Mouse (Mus musculus): ENCODE data around the gene Sema4f. TPM values are rescaled to one million over a fixed set of nuclear protein-coding genes. Genes with fewer than 3 reads are reported as not detected.

Sema4f gene
- polyA plus RNA-seq, 1 experiment, result 1.2 TPM

DNA sequence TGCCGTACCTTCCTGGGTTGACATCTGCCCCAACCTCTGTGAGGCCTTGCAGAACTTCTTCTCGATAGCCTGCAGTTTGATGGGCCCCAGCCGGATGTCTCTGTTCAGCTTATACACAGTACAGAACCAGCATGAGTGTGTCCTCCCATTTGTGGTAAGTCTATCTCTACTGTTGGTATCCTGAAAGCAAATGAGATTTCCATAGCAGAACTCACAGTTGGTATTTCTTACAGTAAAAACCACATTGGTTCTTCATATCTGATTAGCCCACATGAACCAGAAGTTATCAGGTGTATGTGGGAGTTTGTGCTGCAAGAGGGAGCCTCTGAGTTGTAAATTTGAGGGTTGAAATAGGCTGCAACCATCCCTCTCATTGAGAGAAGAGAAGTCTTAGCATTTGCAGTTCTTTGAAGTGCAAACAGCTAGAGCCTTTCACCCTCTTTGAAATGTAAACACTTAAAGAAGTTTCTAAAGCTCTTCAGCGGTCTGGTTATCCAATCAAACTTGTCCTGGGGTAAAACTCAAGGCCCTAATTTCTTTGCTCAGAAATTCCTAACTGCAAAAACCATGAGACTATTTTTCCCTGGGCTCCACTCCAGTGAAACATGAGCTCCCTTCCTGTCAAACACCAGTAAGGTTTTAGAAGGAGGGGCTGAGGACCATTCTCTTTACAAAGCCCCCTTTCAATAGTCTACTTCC is 17.1 kb upstream of the Sema4f start:
- H3K4me1 ChIP-seq (ENCODE audit: control insufficient read depth, insufficient read depth, low read length), result no peaks in the 10 kb centered on the region
- H3K27me3 ChIP-seq (ENCODE audit: control insufficient read depth, insufficient read depth, low read length, poor library complexity, severe bottlenecking), result no peaks in the 10 kb centered on the region
- TF ChIP-seq POLR2A (IDR thresholded peaks at IDR 0.05; ENCODE audit: insufficient read depth, low read length) (no peak), EP300 (IDR thresholded peaks at IDR 0.05; ENCODE audit: insufficient read depth, low read depth, low read length) (no peak), CTCF (IDR thresholded peaks at IDR 0.05; ENCODE audit: low read depth, low read length) (no peak)
- no peak overlapping the region for H3K27ac ChIP-seq (ENCODE audit: insufficient read depth, low read length)
- H3K4me3 ChIP-seq (ENCODE audit: low read depth, low read length), result no peak overlapping the region
- no peaks in the 10 kb centered on the region for H3K9me3 ChIP-seq (replicated peaks; ENCODE audit: control insufficient read depth, insufficient read depth, low read length, poor library complexity, severe bottlenecking)
- no peak overlapping the region for H3K9ac ChIP-seq (ENCODE audit: low read depth, poor library complexity, severe bottlenecking)
- no peaks in the 10 kb centered on the region for H3K36me3 ChIP-seq (ENCODE audit: control insufficient read depth, insufficient read depth, low read length, poor library complexity, severe bottlenecking)

- H3K27ac ChIP-seq (ENCODE audit: insufficient read depth, low read length), result no peak within 1 kb of the TSS
- H3K9ac ChIP-seq (ENCODE audit: low read depth, poor library complexity, severe bottlenecking), result no peak within 1 kb of the TSS
- no peaks in the 10 kb centered on the region for H3K9me3 ChIP-seq (replicated peaks; ENCODE audit: control insufficient read depth, insufficient read depth, low read length, poor library complexity, severe bottlenecking)
- peak within 1 kb of the TSS; percentile 12 for H3K4me3 ChIP-seq (ENCODE audit: low read depth, low read length)
- TF ChIP-seq POLR2A (IDR thresholded peaks at IDR 0.05; ENCODE audit: insufficient read depth, low read length), result no peak
- TF ChIP-seq EP300 (IDR thresholded peaks at IDR 0.05; ENCODE audit: insufficient read depth, low read depth, low read length), result no peak
- no peak for TF ChIP-seq CTCF (IDR thresholded peaks at IDR 0.05; ENCODE audit: low read depth, low read length)
- H3K27me3 ChIP-seq (ENCODE audit: control insufficient read depth, insufficient read depth, low read length, poor library complexity, severe bottlenecking), result no peaks in the 10 kb centered on the region
- H3K4me1 ChIP-seq (ENCODE audit: control insufficient read depth, insufficient read depth, low read length), result no peaks in the 10 kb centered on the region
- H3K36me3 ChIP-seq (ENCODE audit: control insufficient read depth, insufficient read depth, low read length, poor library complexity, severe bottlenecking), result no peaks in the 10 kb centered on the region
These were observed 7.1 kb upstream of the Sema4f start, which contains the start of gene M1ap for GRCm38 (mm10) chr6:82946651-82947050. Gene M1ap (plus strand): TSS chr6:82946902.

GRCm38 (mm10) chr6:82945750-82946149 is 6.2 kb upstream of the Sema4f start:
- Histone ChIP-seq H3K9ac (ENCODE audit: low read depth, poor library complexity, severe bottlenecking) (no peak overlapping the region), H3K4me3 (ENCODE audit: low read depth, low read length) (no peak overlapping the region), H3K36me3 (ENCODE audit: control insufficient read depth, insufficient read depth, low read length, poor library complexity, severe bottlenecking) (no peaks in the 10 kb centered on the region), H3K9me3 (replicated peaks; ENCODE audit: control insufficient read depth, insufficient read depth, low read length, poor library complexity, severe bottlenecking) (no peaks in the 10 kb centered on the region), H3K4me1 (ENCODE audit: control insufficient read depth, insufficient read depth, low read length) (no peaks in the 10 kb centered on the region), H3K27ac (ENCODE audit: insufficient read depth, low read length) (no peak overlapping the region), H3K27me3 (ENCODE audit: control insufficient read depth, insufficient read depth, low read length, poor library complexity, severe bottlenecking) (no peaks in the 10 kb centered on the region)
- no peak for TF ChIP-seq EP300 (IDR thresholded peaks at IDR 0.05; ENCODE audit: insufficient read depth, low read depth, low read length)
- TF ChIP-seq CTCF (IDR thresholded peaks at IDR 0.05; ENCODE audit: low read depth, low read length), result peak; percentile 94

- no peaks in the 10 kb centered on the region for H3K4me1 ChIP-seq (ENCODE audit: control insufficient read depth, insufficient read depth, low read length)
- no peak overlapping the region for H3K27ac ChIP-seq (ENCODE audit: insufficient read depth, low read length)
- no peaks in the 10 kb centered on the region for H3K9me3 ChIP-seq (replicated peaks; ENCODE audit: control insufficient read depth, insufficient read depth, low read length, poor library complexity, severe bottlenecking)
- TF ChIP-seq EP300 (IDR thresholded peaks at IDR 0.05; ENCODE audit: insufficient read depth, low read depth, low read length) (no peak), CTCF (IDR thresholded peaks at IDR 0.05; ENCODE audit: low read depth, low read length) (no peak), POLR2A (IDR thresholded peaks at IDR 0.05; ENCODE audit: insufficient read depth, low read length) (no peak)
- H3K9ac ChIP-seq (ENCODE audit: low read depth, poor library complexity, severe bottlenecking), result no peak overlapping the region
- H3K27me3 ChIP-seq (ENCODE audit: control insufficient read depth, insufficient read depth, low read length, poor library complexity, severe bottlenecking), result no peaks in the 10 kb centered on the region; the same call in 1 of the 2 replicates
- H3K36me3 ChIP-seq (ENCODE audit: control insufficient read depth, insufficient read depth, low read length, poor library complexity, severe bottlenecking), result no peaks in the 10 kb centered on the region
- no peak overlapping the region for H3K4me3 ChIP-seq (ENCODE audit: low read depth, low read length)
These were observed 1.2 kb upstream of the Sema4f start for GRCm38 (mm10) chr6:82940765-82941164.

- Histone ChIP-seq H3K4me1 (ENCODE audit: control insufficient read depth, insufficient read depth, low read length) (no peaks in the 10 kb centered on the region), H3K27ac (ENCODE audit: insufficient read depth, low read length) (no peak overlapping the region), H3K4me3 (ENCODE audit: low read depth, low read length) (no peak overlapping the region), H3K9ac (ENCODE audit: low read depth, poor library complexity, severe bottlenecking) (no peak overlapping the region), H3K27me3 (ENCODE audit: control insufficient read depth, insufficient read depth, low read length, poor library complexity, severe bottlenecking) (no peaks in the 10 kb centered on the region; the same call in 1 of the 2 replicates), H3K9me3 (replicated peaks; ENCODE audit: control insufficient read depth, insufficient read depth, low read length, poor library complexity, severe bottlenecking) (no peaks in the 10 kb centered on the region), H3K36me3 (ENCODE audit: control insufficient read depth, insufficient read depth, low read length, poor library complexity, severe bottlenecking) (no peaks in the 10 kb centered on the region)
- TF ChIP-seq CTCF (IDR thresholded peaks at IDR 0.05; ENCODE audit: low read depth, low read length), result no peak
These were observed 4.8 kb downstream of the Sema4f start for GRCm38 (mm10) chr6:82934616-82935230.

DNA sequence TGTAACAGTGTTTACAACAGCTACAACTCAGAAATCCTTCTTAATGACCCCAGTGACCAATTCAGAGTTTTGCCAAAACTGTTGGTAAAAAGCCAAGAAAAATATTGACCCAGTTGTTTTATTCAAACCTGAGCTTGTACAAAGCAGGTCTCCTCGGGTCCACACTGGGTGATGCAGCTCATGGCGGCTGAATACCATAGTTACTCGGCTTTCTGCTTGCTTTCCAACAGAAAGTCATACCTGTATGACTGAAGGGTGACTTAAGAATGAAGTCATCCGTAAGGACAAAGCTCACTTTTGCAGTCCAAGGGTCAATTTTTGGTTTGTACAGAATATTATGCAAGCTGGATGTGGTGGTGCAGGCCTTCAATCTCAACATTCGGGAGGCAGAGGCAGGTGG is 12.0 kb downstream of the Sema4f start:
- no peak overlapping the region for H3K9ac ChIP-seq (ENCODE audit: low read depth, poor library complexity, severe bottlenecking)
- H3K9me3 ChIP-seq (replicated peaks; ENCODE audit: control insufficient read depth, insufficient read depth, low read length, poor library complexity, severe bottlenecking), result no peaks in the 10 kb centered on the region
- no peaks in the 10 kb centered on the region for H3K27me3 ChIP-seq (ENCODE audit: control insufficient read depth, insufficient read depth, low read length, poor library complexity, severe bottlenecking)
- TF ChIP-seq EP300 (IDR thresholded peaks at IDR 0.05; ENCODE audit: insufficient read depth, low read depth, low read length) (no peak), CTCF (IDR thresholded peaks at IDR 0.05; ENCODE audit: low read depth, low read length) (no peak), POLR2A (IDR thresholded peaks at IDR 0.05; ENCODE audit: insufficient read depth, low read length) (no peak)
- no peak overlapping the region for H3K27ac ChIP-seq (ENCODE audit: insufficient read depth, low read length)
- H3K36me3 ChIP-seq (ENCODE audit: control insufficient read depth, insufficient read depth, low read length, poor library complexity, severe bottlenecking), result no peaks in the 10 kb centered on the region
- no peak overlapping the region for H3K4me3 ChIP-seq (ENCODE audit: low read depth, low read length)
- no peaks in the 10 kb centered on the region for H3K4me1 ChIP-seq (ENCODE audit: control insufficient read depth, insufficient read depth, low read length)
